Mouse (Mus musculus): ENCODE measurements around the gene Tspan31.
A peak's percentile ranks its signal among the peaks of the same experiment; 100 is the strongest.
"Not testable (repeated sequence)": the region's sequence is repeated elsewhere in the genome, so short reads cannot be mapped to it uniquely, and the experiment has no call there.

The Tspan31 gene

DNA sequence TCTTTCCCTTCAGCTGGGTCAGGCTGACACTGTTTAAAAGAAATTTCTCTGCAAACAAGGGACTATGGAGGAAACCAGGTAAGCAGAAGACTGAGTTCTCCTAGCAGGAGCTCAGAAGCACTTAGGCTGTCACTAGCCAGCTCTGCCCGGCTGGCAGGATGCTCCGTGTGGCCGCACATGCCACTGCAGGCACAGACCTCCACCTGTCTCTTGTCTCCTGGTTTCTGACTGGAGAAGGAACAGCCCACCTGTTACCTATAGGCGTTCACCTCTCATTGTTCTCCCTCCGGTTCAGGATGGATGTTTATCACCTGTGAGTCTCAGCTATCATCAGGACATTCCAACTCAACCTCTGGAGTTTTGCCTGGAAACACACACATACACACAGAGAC, 13.8 kb upstream of the Tspan31 start:
- DNase-seq (ENCODE audit: low read depth in 2 of 2, low spot score in 2 of 2) = no peak

DNA sequence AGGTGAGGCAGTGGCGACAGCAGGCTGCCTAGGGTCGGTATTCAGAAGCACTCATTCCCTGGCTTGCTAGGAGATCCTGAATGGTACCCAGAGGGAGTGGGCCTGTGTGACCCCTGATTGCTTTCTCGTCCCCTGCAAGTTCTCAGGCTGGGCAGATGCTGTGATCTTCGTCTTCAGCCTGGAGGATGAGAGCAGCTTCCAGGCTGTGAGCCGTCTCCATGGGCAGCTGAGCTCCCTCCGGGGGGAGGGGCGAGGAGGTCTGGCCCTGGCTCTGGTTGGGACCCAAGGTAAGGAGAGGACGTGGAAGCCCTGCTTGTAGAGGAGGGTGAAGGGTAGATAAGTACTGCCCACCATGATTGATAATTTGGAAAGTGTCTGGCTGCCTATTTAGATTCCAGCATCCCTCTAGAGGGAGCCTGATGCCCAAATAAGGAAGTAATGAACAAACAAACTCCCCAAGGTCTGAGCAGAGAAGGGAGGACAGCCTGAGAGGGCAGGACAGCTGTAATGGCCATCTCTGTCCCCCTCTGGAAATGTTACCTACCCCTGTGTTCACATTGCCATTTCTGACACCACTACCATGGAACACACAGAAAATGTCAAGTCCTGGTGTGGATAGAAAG, 13.3 kb upstream of the Tspan31 start:
- no peak for DNase-seq (ENCODE audit: low read depth in 2 of 2, low spot score in 2 of 2)

DNA sequence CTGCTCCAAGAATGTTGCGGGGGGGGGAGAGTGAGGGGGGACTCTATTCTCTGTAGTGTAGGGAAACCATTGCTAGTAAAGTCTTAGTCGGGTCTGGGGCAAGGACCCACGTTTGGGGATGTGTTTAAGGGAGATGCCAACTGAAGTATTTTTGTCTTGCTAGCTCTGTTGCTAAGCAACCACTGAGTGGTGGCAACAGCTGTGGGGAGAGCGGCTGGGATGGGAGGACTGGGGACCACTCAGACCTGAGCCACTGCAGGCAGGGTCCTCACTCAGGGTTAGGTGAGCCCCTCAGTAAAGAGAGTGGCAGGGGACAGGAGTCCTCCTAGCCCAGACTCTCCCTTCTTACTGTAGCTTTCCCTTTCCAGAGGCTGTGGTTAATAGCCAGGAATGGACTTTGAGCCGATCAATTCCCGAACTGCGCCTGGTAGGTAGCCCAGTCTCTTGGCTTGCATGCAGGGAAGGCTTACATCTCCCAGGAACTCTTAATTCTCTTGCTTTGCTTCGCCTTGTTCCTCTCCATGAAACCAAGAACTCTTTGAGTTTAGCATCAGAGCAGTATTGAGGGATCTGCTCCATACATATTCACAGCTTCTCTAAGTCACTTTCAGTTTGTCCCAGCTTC, 12.0 kb upstream of the Tspan31 start:
- no peak for DNase-seq (ENCODE audit: low read depth in 2 of 2, low spot score in 2 of 2)

GRCm38 (mm10) chr10:127080901-127081780, 11.1 kb upstream of the Tspan31 start:
- DNase-seq (ENCODE audit: low read depth in 2 of 2, low spot score in 2 of 2) = no peak

DNA sequence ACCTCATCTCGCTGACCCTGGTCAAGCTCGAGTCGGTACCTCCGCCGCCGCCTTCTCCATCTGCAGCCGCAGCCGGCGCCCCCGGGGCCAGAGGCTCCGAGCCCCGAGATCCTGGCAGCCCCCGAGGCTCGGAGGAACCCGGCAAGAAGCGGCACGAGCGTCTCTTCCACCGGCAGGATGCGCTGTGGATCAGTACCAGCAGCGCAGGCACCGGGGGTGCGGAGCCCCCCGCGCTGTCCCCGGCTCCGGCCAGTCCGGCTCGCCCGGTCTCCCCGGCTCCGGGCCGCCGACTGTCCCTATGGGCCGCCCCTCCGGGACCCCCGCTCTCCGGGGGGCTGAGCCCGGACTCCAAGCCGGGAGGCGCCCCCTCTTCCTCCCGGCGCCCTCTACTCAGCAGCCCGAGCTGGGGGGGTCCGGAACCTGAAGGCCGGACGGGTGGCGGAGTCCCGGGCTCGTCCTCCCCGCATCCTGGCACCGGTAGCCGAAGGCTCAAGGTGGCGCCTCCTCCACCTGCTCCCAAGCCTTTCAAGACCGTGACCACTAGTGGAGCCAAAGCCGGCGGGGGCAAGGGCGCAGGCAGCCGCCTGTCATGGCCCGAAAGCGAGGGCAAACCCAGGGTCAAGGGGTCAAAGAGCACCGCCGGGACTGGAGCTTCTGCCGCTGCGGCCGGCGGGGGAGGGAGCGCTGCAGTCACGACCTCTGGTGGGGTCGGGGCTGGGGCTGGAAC, 9.8 kb upstream of the Tspan31 start:
- no peak for DNase-seq (ENCODE audit: low read depth in 2 of 2, low spot score in 2 of 2)

DNA sequence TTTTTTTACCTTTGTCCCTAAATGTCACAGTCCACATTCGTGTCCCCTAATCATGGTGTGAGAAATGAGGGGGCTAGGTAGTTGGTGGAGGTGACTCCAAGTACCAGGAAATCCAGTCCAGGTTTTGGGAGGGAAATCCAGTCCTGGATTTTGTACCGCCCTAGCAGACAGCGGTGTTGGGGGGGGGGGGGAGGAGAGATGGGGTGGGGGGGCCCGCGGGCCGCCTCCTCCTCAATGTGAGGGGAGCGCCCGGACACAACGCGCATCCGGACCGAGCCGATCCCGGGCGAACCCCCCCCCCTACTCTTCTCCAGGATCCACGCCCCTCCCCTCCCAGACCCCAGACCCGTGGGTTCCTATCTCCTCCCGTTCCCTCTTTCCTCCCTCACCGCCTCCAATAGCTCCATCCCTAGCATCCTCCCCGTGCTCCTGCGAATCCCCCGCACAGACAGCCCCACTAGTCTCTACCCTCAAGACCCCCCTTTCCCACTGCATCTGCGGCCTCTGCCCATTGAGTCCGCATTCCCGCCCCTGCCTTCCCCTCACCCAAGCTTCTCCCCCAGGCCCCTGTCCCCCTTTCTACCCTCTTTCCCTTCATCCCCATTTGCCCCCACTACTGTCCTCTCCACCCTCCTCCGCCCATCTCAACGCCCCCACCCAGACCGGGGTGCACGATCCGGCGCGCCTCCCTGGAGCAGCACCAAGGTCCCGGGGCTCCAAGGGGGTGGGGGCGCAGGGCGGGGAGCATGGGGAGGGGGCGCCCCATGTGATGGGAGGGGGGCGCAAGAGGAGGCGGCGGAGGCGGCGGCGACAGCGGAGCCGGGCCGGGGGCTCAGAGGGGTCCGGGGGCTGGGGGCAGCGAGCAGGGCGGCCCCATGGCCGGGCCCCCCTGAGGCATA, 8.9 kb upstream of the Tspan31 start:
- no peak for DNase-seq (ENCODE audit: low read depth in 2 of 2, low spot score in 2 of 2)

- DNase-seq (ENCODE audit: low read depth in 2 of 2, low spot score in 2 of 2) = no peak
These were observed 8.1 kb upstream of the Tspan31 start for GRCm38 (mm10) chr10:127078001-127078676.

- DNase-seq (ENCODE audit: low read depth in 2 of 2, low spot score in 2 of 2) = no peak
These were observed 7.5 kb upstream of the Tspan31 start for GRCm38 (mm10) chr10:127077515-127077914.

DNA sequence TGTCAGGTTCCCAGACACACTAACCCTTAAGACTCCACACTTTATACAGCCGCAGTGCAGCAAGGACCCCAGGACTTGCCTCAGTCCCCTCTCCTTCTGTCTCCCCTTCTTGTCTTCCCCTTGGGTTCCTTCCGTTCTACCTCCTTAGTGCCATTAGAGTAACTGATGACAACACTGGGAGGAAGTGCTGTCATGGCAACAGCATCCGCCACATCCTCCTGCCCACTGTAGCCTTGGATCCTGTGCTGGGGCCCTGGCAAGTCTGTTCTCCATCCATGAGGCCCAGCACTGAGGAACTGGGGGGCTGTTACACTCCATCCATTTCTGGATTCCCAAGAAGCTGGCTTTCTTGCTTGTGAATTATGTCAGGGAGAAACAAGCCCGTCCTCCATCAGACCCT, 6.0 kb upstream of the Tspan31 start:
- peak; percentile 48 to 74 for DNase-seq (ENCODE audit: low read depth in 2 of 2, low spot score in 2 of 2)

DNA sequence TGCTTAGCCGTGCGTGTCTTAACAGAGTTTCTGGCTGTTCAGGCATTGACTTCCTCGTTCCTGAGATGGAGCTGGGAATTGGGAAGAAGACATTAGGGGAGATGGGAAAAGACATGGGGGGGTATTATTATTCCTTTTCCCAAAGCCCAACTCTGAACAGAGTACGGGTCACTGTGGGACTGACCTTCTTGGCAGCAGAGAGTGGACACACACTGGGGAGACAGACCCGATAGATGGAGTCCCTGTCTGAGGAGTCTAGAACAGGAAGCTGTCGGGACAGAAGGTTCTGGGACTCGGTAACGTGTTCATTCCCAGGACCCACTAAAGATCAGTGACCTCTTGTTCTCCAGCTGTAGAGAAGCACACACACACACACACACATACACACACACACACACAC, 5.6 kb upstream of the Tspan31 start:
- DNase-seq (ENCODE audit: low read depth in 2 of 2, low spot score in 2 of 2) = no peak

GRCm38 (mm10) chr10:127075080-127075479, 5.0 kb upstream of the Tspan31 start, which contains the start of gene Agap2:
TSS of gene Agap2 (plus strand) at chr10:127075284.
- DNase-seq (ENCODE audit: low read depth in 2 of 2, low spot score in 2 of 2) = peak; percentile 79 to 86

- DNase-seq (ENCODE audit: low read depth in 2 of 2, low spot score in 2 of 2) = no peak
These were observed 3.9 kb upstream of the Tspan31 start for GRCm38 (mm10) chr10:127073981-127074380.

- DNase-seq (ENCODE audit: low read depth in 2 of 2, low spot score in 2 of 2) = not testable (repeated sequence)
These were observed 2.9 kb upstream of the Tspan31 start for GRCm38 (mm10) chr10:127072969-127073368.

GRCm38 (mm10) chr10:127072270-127072669, 2.2 kb upstream of the Tspan31 start:
- DNase-seq (ENCODE audit: low read depth in 2 of 2, low spot score in 2 of 2) = not testable (repeated sequence)

- DNase-seq (ENCODE audit: low read depth in 2 of 2, low spot score in 2 of 2) = no peak
These were observed 1.1 kb upstream of the Tspan31 start for GRCm38 (mm10) chr10:127071203-127071602.

- no peak for DNase-seq (ENCODE audit: low read depth in 2 of 2, low spot score in 2 of 2)
These were observed 529 bp downstream of the Tspan31 start for GRCm38 (mm10) chr10:127069281-127070189.

DNA sequence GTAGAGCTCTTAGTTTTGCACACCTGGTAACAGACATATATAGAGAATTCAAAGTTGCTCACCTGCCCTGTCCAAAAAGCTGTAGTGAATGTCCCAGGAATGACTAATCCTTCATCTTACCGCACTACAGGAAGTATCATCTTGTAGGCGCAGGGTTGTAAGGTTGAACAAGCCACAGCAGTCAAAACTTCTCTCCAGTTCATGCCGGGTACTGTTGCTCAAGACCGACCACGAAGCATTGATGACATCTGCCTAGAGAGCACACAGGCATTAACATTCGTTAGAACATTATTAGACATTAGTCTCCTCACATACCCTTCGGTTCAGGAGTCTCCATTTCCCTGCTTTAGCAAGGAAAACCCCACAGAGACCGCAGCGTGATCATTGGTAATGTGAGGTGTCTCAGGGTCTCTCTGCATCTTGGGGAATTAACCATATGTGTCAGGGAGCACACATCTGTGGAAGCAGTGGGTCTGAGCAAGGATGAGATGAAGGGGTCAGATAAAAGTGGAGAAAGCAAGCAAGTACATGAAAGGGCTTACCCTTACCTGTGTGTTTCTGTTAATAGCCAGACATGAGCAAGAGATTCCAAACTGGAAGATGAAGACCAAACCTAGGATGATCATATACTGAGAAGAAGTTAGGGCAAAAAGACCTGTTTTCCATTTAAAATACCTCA, 1.6 kb downstream of the Tspan31 start:
- no peak for DNase-seq (ENCODE audit: low read depth in 2 of 2, low spot score in 2 of 2)

- no peak for DNase-seq (ENCODE audit: low read depth in 2 of 2, low spot score in 2 of 2)
These were observed 3.5 kb downstream of the Tspan31 start for GRCm38 (mm10) chr10:127066519-127067018.

All from CD8-positive naive resting alpha-beta T cell, adult 2 months (primary cell).